Mouse (Mus musculus): ENCODE results near the gene Lgsn.

- no peak for TF ChIP-seq CTCF (IDR thresholded peaks at IDR 0.05; ENCODE audit: extremely low read depth, insufficient read depth, insufficient read length, insufficient replicate concordance)
- TF ChIP-seq POLR2A (IDR thresholded peaks at IDR 0.05; ENCODE audit: low read depth, low read length): no peak
These were observed 19.3 kb upstream of the Lgsn start for GRCm38 (mm10) chr1:31156884-31157283.

Data from spleen, adult 2 months (tissue).